Mouse (Mus musculus) MEL (cell line): ENCODE results near the gene Paxx.

ENCODE experiments used
- BHLHE40 ChIP-seq: IDR thresholded peaks from 2 replicates; pipeline ENCODE4 v1.6.1; 2012; ENCODE audit warnings: low read depth, mild to moderate bottlenecking, inconsistent platforms, low read length, improper control_type of control experiment, borderline replicate concordance
- CHD2 ChIP-seq: IDR thresholded peaks from 2 replicates; pipeline ENCODE4 v1.6.1; 2011; ENCODE audit warnings: low read length, improper control_type of control experiment
- CTCF ChIP-seq, 3 experiments: IDR thresholded peaks in 2 of 3; conservative IDR thresholded peaks in 1 of 3; 2 replicates each; pipeline ENCODE4 v1.5.1; 2011 to 2012; ENCODE audit warnings: low read length in 3 of 3, low read depth in 2 of 3, mild to moderate bottlenecking in 2 of 3, improper control_type of control experiment in 1 of 3, inconsistent platforms in 1 of 3, mixed read lengths in 1 of 3, moderate library complexity in 1 of 3; ENCODE audit not compliant: control insufficient read depth in 1 of 3, insufficient read depth in 1 of 3, poor library complexity in 1 of 3, severe bottlenecking in 1 of 3
- ELF1 ChIP-seq: IDR thresholded peaks from 2 replicates; pipeline ENCODE4 v1.6.1; 2014; ENCODE audit warnings: low read depth, mild to moderate bottlenecking, inconsistent platforms, low read length, improper control_type of control experiment, moderate library complexity
- ETS1 ChIP-seq: IDR thresholded peaks from 2 replicates; pipeline ENCODE4 v1.6.1; 2012; ENCODE audit warnings: low read depth, mild to moderate bottlenecking, inconsistent platforms, low read length, improper control_type of control experiment, moderate library complexity
- GATA1 ChIP-seq: IDR thresholded peaks from 2 replicates; pipeline ENCODE4 v1.6.1; 2011; ENCODE audit warnings: low read depth, low read length, improper control_type of control experiment
- MAX ChIP-seq: IDR thresholded peaks from 2 replicates; pipeline ENCODE4 v1.6.1; 2011; ENCODE audit warnings: low read length, improper control_type of control experiment
- MYC ChIP-seq: IDR thresholded peaks from 2 replicates; pipeline ENCODE4 v1.6.1; 2011; ENCODE audit warnings: low read depth, mild to moderate bottlenecking, low read length, improper control_type of control experiment, moderate library complexity
- POLR2A ChIP-seq, 2 experiments: IDR thresholded peaks; 2 replicates each; pipeline ENCODE4 v1.6.1; 2011 to 2012; ENCODE audit warnings: low read length in 2 of 2, mild to moderate bottlenecking in 2 of 2, control low read depth in 1 of 2, improper control_type of control experiment in 1 of 2, low read depth in 1 of 2, moderate library complexity in 1 of 2; ENCODE audit not compliant: control insufficient read depth in 1 of 2, insufficient read depth in 1 of 2, poor library complexity in 1 of 2
- POLR2AphosphoS2 ChIP-seq: IDR thresholded peaks from 2 replicates; pipeline ENCODE4 v1.6.1; 2011; ENCODE audit warnings: low read length, improper control_type of control experiment
- RAD21 ChIP-seq: IDR thresholded peaks from 2 replicates; pipeline ENCODE4 v1.6.1; 2011; ENCODE audit warnings: mild to moderate bottlenecking, low read depth, low read length, improper control_type of control experiment
- ZKSCAN1 ChIP-seq: IDR thresholded peaks from 2 replicates; pipeline ENCODE4 v1.6.1; 2012; ENCODE audit warnings: low read depth, mild to moderate bottlenecking, inconsistent platforms, low read length, improper control_type of control experiment, moderate library complexity
- ZNF384 ChIP-seq: IDR thresholded peaks from 2 replicates; pipeline ENCODE4 v1.6.1; 2012; ENCODE audit warnings: low read depth, mild to moderate bottlenecking, inconsistent platforms, low read length, improper control_type of control experiment

GRCm38 (mm10) chr2:25441067-25441466, 19.8 kb downstream of the Paxx start:
- no peak for TF ChIP-seq POLR2AphosphoS2
- TF ChIP-seq ETS1 = no peak
- TF ChIP-seq POLR2A (IDR thresholded peaks at IDR 0.05; ENCODE audit: control insufficient read depth in 1 of 2, insufficient read depth in 1 of 2, low read depth in 1 of 2, low read length in 2 of 2, poor library complexity in 1 of 2) = no peak
- no peak for TF ChIP-seq CHD2
- no peak for TF ChIP-seq ELF1
- no peak for TF ChIP-seq ZKSCAN1
- no peak for TF ChIP-seq RAD21
- no peak for TF ChIP-seq GATA1
- TF ChIP-seq CTCF (IDR thresholded peaks at IDR 0.05 in 2 of 3, conservative IDR thresholded peaks at IDR 0.05 in 1 of 3; ENCODE audit: control insufficient read depth in 1 of 3, insufficient read depth in 1 of 3, low read depth in 2 of 3, low read length in 3 of 3, poor library complexity in 1 of 3, severe bottlenecking in 1 of 3) = no peak
- TF ChIP-seq MYC = no peak
- TF ChIP-seq MAX = no peak
- TF ChIP-seq BHLHE40 = no peak
- TF ChIP-seq ZNF384 = no peak
